Mouse (Mus musculus) adrenal gland, adult 18-20 months (tissue): ENCODE data around the gene Sh3glb1. TPM values are rescaled to one million over a fixed set of nuclear protein-coding genes. Genes with fewer than 3 reads are reported as not detected.

Source experiments
- total RNA-seq, 2 experiments: library from RNA; stranded (reverse); gene quantifications; 1 replicate in 1 of 2; 2 replicates in 1 of 2; pipeline ENCODE4 v1.2.3; 2021

Sh3glb1 gene
- total RNA-seq, 2 experiments from 2014 or later: 162 to 278 TPM

Other genes starting within 250 kb of the Sh3glb1 start
- gene Hs2st1, start 150.2 kb downstream of the Sh3glb1 start, total RNA-seq: 10 to 100 TPM; 13.9 to 14.7 TPM
- gene Selenof, start 150.0 kb downstream of the Sh3glb1 start, total RNA-seq: 100 to 1,000 TPM; 324 to 336 TPM
- gene Clca3a1, start 40.6 kb upstream of the Sh3glb1 start, total RNA-seq: 1 to 10 TPM in 1 of 2 experiments, under 1 TPM in 1; 0.77 to 2.4 TPM
- not detected for gene Clca3a2, start 99.2 kb upstream of the Sh3glb1 start, total RNA-seq
- gene Clca3b, start 129.0 kb upstream of the Sh3glb1 start, total RNA-seq: not detected
- gene Clca4b, start 212.2 kb upstream of the Sh3glb1 start, total RNA-seq: not detected